Mouse (Mus musculus) limb, embryonic 14.5 days (tissue): ENCODE measurements at regions not wholly inside any gene's neighbourhood (a gene's known extent, or its start where the extent isn't known, plus 50 kb on each side); places are given as distances from the start of the nearest gene placed in this dataset.

Experiments
- ATAC-seq: fragments of 200-750 bp; cut with Nextera tagmentation; 2 replicates; pipeline ENCODE4 v1.8.0; 2017; ENCODE audit warnings: low read depth, moderate number of reproducible peaks, moderate TSS enrichment; ENCODE audit not compliant: low FRiP score
- DNase-seq: peaks from one replicate; pipeline ENCODE4 v3.0.0-alpha.2; 2015; ENCODE audit warnings: low spot score
- H3K27ac ChIP-seq: fragments of 300-500 bp; sonication (generic); replicated peaks from 2 replicates; pipeline ENCODE4 v1.5.1; 2014; ENCODE audit warnings: low read depth, mild to moderate bottlenecking, low read length, moderate library complexity, mixed read lengths
- H3K27me3 ChIP-seq: fragments of 300-500 bp; sonication (generic); 2 replicates; pipeline ENCODE4 v1.6.1; 2014; ENCODE audit warnings: low read length, mixed read lengths; ENCODE audit not compliant: control insufficient read depth, insufficient read depth
- H3K36me3 ChIP-seq: fragments of 300-500 bp; sonication (generic); 2 replicates; pipeline ENCODE4 v1.6.1; 2014; ENCODE audit warnings: mild to moderate bottlenecking, low read length, moderate library complexity, mixed read lengths; ENCODE audit not compliant: control insufficient read depth, insufficient read depth
- H3K4me1 ChIP-seq: fragments of 300-500 bp; sonication (generic); 2 replicates; pipeline ENCODE4 v1.6.1; 2014; ENCODE audit warnings: antibody characterized with exemption, low read length, mixed read lengths; ENCODE audit not compliant: control insufficient read depth, insufficient read depth
- H3K4me2 ChIP-seq: fragments of 300-500 bp; sonication (generic); replicated peaks from 2 replicates; pipeline ENCODE4 v1.6.1; 2014; ENCODE audit warnings: low read depth, mild to moderate bottlenecking, low read length, moderate library complexity; ENCODE audit not compliant: severe bottlenecking
- H3K4me3 ChIP-seq: fragments of 300-500 bp; sonication (generic); replicated peaks from 2 replicates; pipeline ENCODE4 v1.5.1; 2014; ENCODE audit warnings: low read length
- H3K9ac ChIP-seq: fragments of 300-500 bp; sonication (generic); 2 replicates; pipeline ENCODE4 v1.6.1; 2014; ENCODE audit warnings: mild to moderate bottlenecking, low read depth, low read length, moderate library complexity; ENCODE audit not compliant: severe bottlenecking
- H3K9me3 ChIP-seq: fragments of 300-500 bp; sonication (generic); 2 replicates; pipeline ENCODE4 v1.6.1; 2016; ENCODE audit warnings: low read length; ENCODE audit not compliant: control insufficient read depth
- POLR2A ChIP-seq: fragments of 200-500 bp; IDR thresholded peaks from 2 replicates; pipeline ENCODE4 v1.8.0; 2012; ENCODE audit warnings: inconsistent platforms, mild to moderate bottlenecking, moderate library complexity, borderline replicate concordance; ENCODE audit not compliant: insufficient read depth, insufficient read length; ENCODE audit errors: extremely low read depth
- WGBS: fragments of 180-500 bp; shearing (Covaris S2); extraction: QIAGEN DNeasy Blood & Tissue Kit; methylation state at CpG from one replicate; pipeline ENCODE4 v1.1.7; 2014; 5-methylcytosine and 5-hydroxymethylcytosine counted together

DNA sequence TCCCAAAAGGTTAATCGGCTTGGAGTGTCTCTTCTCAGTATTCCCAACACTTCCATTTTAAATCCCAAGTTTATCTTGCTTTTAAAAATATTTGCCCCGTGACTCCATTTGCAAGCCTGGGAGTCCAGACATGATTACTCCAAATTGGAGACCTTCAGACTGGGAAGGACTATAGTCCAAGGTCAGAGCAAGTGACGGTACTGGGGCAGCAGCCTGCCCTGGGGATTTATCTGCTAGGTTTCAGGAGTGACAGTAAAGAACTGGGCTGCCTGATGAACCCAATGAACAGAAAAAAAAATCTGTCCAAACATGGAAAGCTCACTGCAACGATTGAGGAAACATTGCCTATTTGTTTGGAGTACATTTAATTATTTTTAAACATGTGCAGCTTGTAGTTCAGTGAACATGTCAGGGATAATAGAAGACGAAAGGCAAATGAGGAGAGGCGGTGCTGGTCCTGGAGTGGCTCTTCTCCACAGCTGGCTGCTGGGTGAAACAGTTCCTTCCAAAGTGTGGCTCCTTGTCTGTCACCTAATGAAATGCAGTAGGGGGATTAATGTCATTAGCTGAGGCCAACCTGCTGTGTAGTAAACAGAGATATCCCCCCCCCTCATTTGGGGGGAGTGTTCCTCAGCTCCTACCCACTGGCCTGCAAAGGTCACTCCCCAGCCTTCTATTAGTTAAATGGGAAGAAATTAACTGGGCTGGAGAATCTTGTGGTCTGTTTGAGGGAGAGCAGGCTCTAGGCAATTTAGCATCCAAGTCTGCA lies 514.5 kb upstream of the Mpdz start:
- Histone ChIP-seq H3K9me3 (no peaks in the 10 kb centered on the region), H3K36me3 (no peaks in the 10 kb centered on the region), H3K27ac (no peak overlapping the region), H3K4me2 (no peak overlapping the region), H3K9ac (no peak overlapping the region), H3K4me1 (peaks cover 10% of the 10 kb centered on the region; the same call in 1 of the 2 replicates), H3K4me3 (no peak overlapping the region), H3K27me3 (no peaks in the 10 kb centered on the region)
- DNase-seq (no peak), ATAC-seq (no peak)
- TF ChIP-seq POLR2A: no peak
- WGBS: 58% methylated on average over 6 of the region's 6 CpGs

GRCm38 (mm10) chr4:81953023-81953422 lies 510.4 kb upstream of the Mpdz start:
- H3K9me3 ChIP-seq: no peaks in the 10 kb centered on the region
- H3K4me2 ChIP-seq: no peak overlapping the region
- H3K4me3 ChIP-seq: no peak overlapping the region
- H3K27me3 ChIP-seq: no peaks in the 10 kb centered on the region
- no peaks in the 10 kb centered on the region for H3K36me3 ChIP-seq
- WGBS: 25% methylated on average over 4 of the region's 4 CpGs
- TF ChIP-seq POLR2A: no peak
- H3K9ac ChIP-seq: no peak overlapping the region
- ATAC-seq (peak; percentile 60; the same call in 1 of the 2 replicates), DNase-seq (no peak)
- no peak overlapping the region for H3K27ac ChIP-seq
- H3K4me1 ChIP-seq: 0 out of 2 replicates have a peak, but pooled peaks cover 4% of the 10 kb centered on the region

GRCm38 (mm10) chr4:81937384-81937783 lies 494.8 kb upstream of the Mpdz start:
- H3K36me3 ChIP-seq: no peaks in the 10 kb centered on the region
- peaks cover 3% of the 10 kb centered on the region; the same call in 1 of the 2 replicates for H3K4me1 ChIP-seq
- H3K4me3 ChIP-seq: no peak overlapping the region
- DNase-seq: no peak
- H3K27me3 ChIP-seq: no peaks in the 10 kb centered on the region
- TF ChIP-seq POLR2A: no peak
- no peak for ATAC-seq
- no peak overlapping the region for H3K9ac ChIP-seq
- no peaks in the 10 kb centered on the region for H3K9me3 ChIP-seq
- 56% methylated on average over 5 of the region's 5 CpGs for WGBS
- no peak overlapping the region for H3K4me2 ChIP-seq
- H3K27ac ChIP-seq: no peak overlapping the region

DNA sequence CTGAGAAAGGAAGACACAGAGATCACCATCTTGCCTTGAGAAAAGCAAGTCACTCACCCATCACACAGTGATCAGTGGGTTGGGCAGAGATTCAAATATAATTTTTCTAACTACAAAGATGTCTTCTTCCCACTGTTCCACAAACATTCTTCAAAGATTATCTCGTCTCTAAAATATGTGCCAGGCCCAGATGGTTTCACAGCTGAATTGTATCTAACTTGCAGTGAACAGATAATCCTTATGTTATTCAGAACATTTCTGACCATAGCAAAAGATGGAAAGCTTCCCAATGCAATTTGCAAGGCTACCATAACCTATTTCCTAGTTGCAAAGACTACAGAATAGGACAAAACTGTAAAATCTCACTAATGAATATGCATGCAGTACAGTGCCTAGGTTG lies 488.3 kb upstream of the Mpdz start:
- Histone ChIP-seq H3K27me3 (no peaks in the 10 kb centered on the region), H3K4me2 (no peak overlapping the region), H3K27ac (no peak overlapping the region), H3K36me3 (no peaks in the 10 kb centered on the region), H3K4me3 (no peak overlapping the region), H3K4me1 (peaks cover 17% of the 10 kb centered on the region), H3K9ac (no peak overlapping the region), H3K9me3 (no peaks in the 10 kb centered on the region)
- ATAC-seq (no peak), DNase-seq (peak; percentile 36)
- WGBS: 80% methylated on average over 1 of the region's 1 CpGs
- TF ChIP-seq POLR2A: no peak

DNA sequence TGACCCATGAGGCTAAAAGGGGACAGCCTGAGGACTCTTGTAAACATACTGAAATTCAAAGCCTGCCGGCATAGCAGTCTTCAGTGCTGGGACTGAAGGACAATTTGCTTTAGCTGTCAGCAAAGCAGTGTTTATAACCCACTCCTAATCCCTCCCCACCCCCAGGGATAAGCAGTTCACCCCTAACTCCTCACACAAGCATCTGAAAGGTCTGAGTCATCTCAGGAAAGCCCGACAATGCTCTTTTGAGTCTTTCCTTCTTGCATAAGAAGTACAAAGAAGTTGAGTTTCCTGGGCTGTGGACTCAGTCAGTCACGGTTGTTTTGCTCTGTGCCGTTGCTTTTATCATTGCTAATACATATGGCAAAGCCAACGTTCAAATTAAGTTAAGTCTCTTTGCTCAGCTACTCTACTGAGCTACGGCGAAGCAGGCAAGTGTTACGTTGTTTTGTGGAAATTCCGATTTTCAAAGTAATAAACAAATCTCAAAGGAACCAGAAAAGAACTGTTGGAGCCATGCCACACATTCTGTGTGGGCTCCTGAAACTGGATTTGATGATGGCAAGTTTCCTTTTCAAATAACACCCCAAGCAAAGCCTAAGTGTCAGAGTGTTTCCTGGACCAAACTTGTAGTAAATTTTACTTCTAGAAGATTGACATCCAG lies 486.1 kb upstream of the Mpdz start:
- WGBS: 29% methylated on average over 9 of the region's 9 CpGs
- H3K9ac ChIP-seq: no peak overlapping the region
- no peak overlapping the region for H3K27ac ChIP-seq
- ATAC-seq: no peak
- H3K4me3 ChIP-seq: no peak overlapping the region
- H3K9me3 ChIP-seq: no peaks in the 10 kb centered on the region
- H3K27me3 ChIP-seq: no peaks in the 10 kb centered on the region
- peaks cover 25% of the 10 kb centered on the region for H3K4me1 ChIP-seq
- H3K36me3 ChIP-seq: no peaks in the 10 kb centered on the region
- no peak for TF ChIP-seq POLR2A
- H3K4me2 ChIP-seq: no peak overlapping the region
- DNase-seq: no peak
